Mouse (Mus musculus) neural tube, embryonic 11.5 days (tissue): ENCODE results near the gene Lce1b. TPM values are rescaled to one million over a fixed set of nuclear protein-coding genes. Genes with fewer than 3 reads are reported as not detected.
"Not testable (repeated sequence)": the region's sequence is repeated elsewhere in the genome, so short reads cannot be mapped to it uniquely, and the experiment has no call there.

Experiments used
- ATAC-seq: fragments of 200-750 bp; cut with Nextera tagmentation; 2 replicates; pipeline ENCODE4 v1.8.0; 2017; ENCODE audit warnings: moderate number of reproducible peaks, mild to moderate bottlenecking, moderate TSS enrichment, moderate library complexity; ENCODE audit not compliant: insufficient read depth, low FRiP score, low TSS enrichment
- DNase-seq: peaks from one replicate; pipeline ENCODE4 v3.0.0-alpha.2; 2015; ENCODE audit warnings: low spot score
- H3K27ac ChIP-seq: fragments of 300-500 bp; sonication (generic); 2 replicates; pipeline ENCODE4 v1.5.1; 2014; ENCODE audit warnings: low read depth, mild to moderate bottlenecking, low read length
- H3K27me3 ChIP-seq: fragments of 300-500 bp; sonication (generic); 2 replicates; pipeline ENCODE4 v1.6.1; 2014; ENCODE audit warnings: mild to moderate bottlenecking, low read length, mixed read lengths; ENCODE audit not compliant: control insufficient read depth, insufficient read depth
- H3K36me3 ChIP-seq: fragments of 300-500 bp; sonication (generic); 2 replicates; pipeline ENCODE4 v1.6.1; 2014; ENCODE audit warnings: mild to moderate bottlenecking, low read length, moderate library complexity, mixed read lengths; ENCODE audit not compliant: control insufficient read depth, insufficient read depth
- H3K4me1 ChIP-seq: fragments of 300-500 bp; sonication (generic); 2 replicates; pipeline ENCODE4 v1.6.1; 2014; ENCODE audit warnings: low read length, mixed read lengths; ENCODE audit not compliant: control insufficient read depth, insufficient read depth
- H3K4me2 ChIP-seq: fragments of 300-500 bp; sonication (generic); 2 replicates; pipeline ENCODE4 v1.6.1; 2014; ENCODE audit warnings: low read depth, mild to moderate bottlenecking, moderate library complexity
- H3K4me3 ChIP-seq: fragments of 300-500 bp; sonication (generic); 2 replicates; pipeline ENCODE4 v1.5.1; 2014; ENCODE audit warnings: low read depth, low read length
- H3K9ac ChIP-seq: fragments of 300-500 bp; sonication (generic); 2 replicates; pipeline ENCODE4 v1.6.1; 2014; ENCODE audit warnings: mild to moderate bottlenecking, low read length
- H3K9me3 ChIP-seq: fragments of 300-500 bp; sonication (generic); 2 replicates; pipeline ENCODE4 v1.6.1; 2016; ENCODE audit warnings: low read length; ENCODE audit not compliant: control insufficient read depth
- WGBS: fragments of 180-500 bp; shearing (Covaris S2); extraction: QIAGEN DNeasy Blood & Tissue Kit; methylation state at CpG from one replicate; pipeline ENCODE4 v1.1.7; 2014; 5-methylcytosine and 5-hydroxymethylcytosine counted together
- polyA plus RNA-seq: library from polyadenylated mRNA; unstranded; fragments of >200 nt; fragmentation: Nextera tagmentation; extraction: Ambion mirVana; gene quantifications from 2 replicates; pipeline ENCODE4 v1.2.1, GENCODE M21; 2014

Lce1b gene
- not detected in 2 replicates for polyA plus RNA-seq

- H3K27me3 ChIP-seq: no peaks in the 10 kb centered on the region
- DNase-seq (no peak), ATAC-seq (no peak)
- H3K4me3 ChIP-seq: no peak within 1 kb of the TSS
- no peak within 1 kb of the TSS for H3K27ac ChIP-seq
- H3K36me3 ChIP-seq: no peaks in the 10 kb centered on the region
- H3K9ac ChIP-seq: no peak within 1 kb of the TSS
- no peak within 1 kb of the TSS for H3K4me2 ChIP-seq
- no peaks in the 10 kb centered on the region for H3K4me1 ChIP-seq
- H3K9me3 ChIP-seq: no peaks in the 10 kb centered on the region
Measured at GRCm38 (mm10) chr3:92656826-92657225, at the start of gene Lce1b. Gene Lce1b, minus strand, starts transcription at chr3:92656926.

- Histone ChIP-seq H3K27me3 (no peaks in the 10 kb centered on the region), H3K9me3 (no peaks in the 10 kb centered on the region), H3K36me3 (no peaks in the 10 kb centered on the region), H3K9ac (no peak overlapping the region), H3K4me2 (no peak overlapping the region), H3K4me3 (no peak overlapping the region), H3K4me1 (no peaks in the 10 kb centered on the region), H3K27ac (no peak overlapping the region)
- no peak for DNase-seq
- no peak for ATAC-seq
- WGBS: 20% methylated on average over 1 of the region's 1 CpGs
Measured at GRCm38 (mm10) chr3:92694613-92695012, 37.9 kb upstream of the Lce1b start.

- Histone ChIP-seq H3K36me3 (no peaks in the 10 kb centered on the region), H3K9me3 (no peaks in the 10 kb centered on the region), H3K4me3 (no peak overlapping the region), H3K27ac (no peak overlapping the region), H3K4me2 (no peak overlapping the region), H3K27me3 (no peaks in the 10 kb centered on the region), H3K4me1 (no peaks in the 10 kb centered on the region), H3K9ac (no peak overlapping the region)
- no peak for DNase-seq
- no peak for ATAC-seq
Measured at GRCm38 (mm10) chr3:92691688-92692087, 35.0 kb upstream of the Lce1b start.

- not testable (repeated sequence) for H3K4me3 ChIP-seq, DNase-seq, H3K4me2 ChIP-seq, H3K27me3 ChIP-seq, H3K9me3 ChIP-seq, H3K9ac ChIP-seq, ATAC-seq, H3K36me3 ChIP-seq, H3K27ac ChIP-seq, H3K4me1 ChIP-seq
- 76% methylated on average over 14 of the region's 16 CpGs for WGBS
Measured at GRCm38 (mm10) chr3:92689154-92689553, 32.4 kb upstream of the Lce1b start.

DNA sequence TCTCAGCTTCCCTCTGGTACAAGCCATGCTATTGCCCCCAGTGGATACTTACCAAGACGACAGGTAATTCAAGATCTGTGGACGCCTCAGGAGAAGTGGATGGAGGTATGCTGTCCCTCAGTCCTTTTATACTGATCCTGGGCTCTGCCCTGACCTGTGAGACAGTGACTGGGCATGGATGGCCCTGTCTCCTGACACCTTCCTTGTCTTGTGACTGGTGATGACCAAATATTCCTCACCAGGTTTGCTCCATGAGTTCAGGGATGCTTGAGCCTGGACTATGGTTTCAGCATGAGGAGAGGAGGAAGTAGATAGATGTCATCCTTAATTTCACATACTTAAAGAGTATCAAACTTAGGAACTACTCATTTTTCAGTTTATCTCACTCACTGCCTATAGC is 30.4 kb upstream of the Lce1b start, which contains the start of gene Lce1d:
Gene Lce1d, minus strand, starts transcription at position 101 of the 400 bp plus-strand sequence.
- Histone ChIP-seq H3K4me1 (no peaks in the 10 kb centered on the region), H3K9ac (no peak within 1 kb of the TSS), H3K4me2 (no peak within 1 kb of the TSS), H3K36me3 (no peaks in the 10 kb centered on the region), H3K9me3 (no peaks in the 10 kb centered on the region), H3K27me3 (no peaks in the 10 kb centered on the region), H3K27ac (no peak within 1 kb of the TSS), H3K4me3 (no peak within 1 kb of the TSS)
- 68% methylated on average over 2 of the region's 2 CpGs for WGBS
- no peak for DNase-seq
- no peak for ATAC-seq

- Histone ChIP-seq H3K27me3 (no peaks in the 10 kb centered on the region), H3K27ac (no peak within 1 kb of the TSS), H3K9ac (no peak within 1 kb of the TSS), H3K4me3 (no peak within 1 kb of the TSS), H3K9me3 (no peaks in the 10 kb centered on the region), H3K4me2 (no peak within 1 kb of the TSS), H3K36me3 (no peaks in the 10 kb centered on the region), H3K4me1 (no peaks in the 10 kb centered on the region)
- ATAC-seq (no peak), DNase-seq (no peak)
- WGBS: 91% methylated on average over 4 of the region's 4 CpGs
Measured at GRCm38 (mm10) chr3:92678947-92679346, 22.2 kb upstream of the Lce1b start, which contains the start of gene Lce1c. Gene Lce1c, plus strand, starts transcription at chr3:92679247.

GRCm38 (mm10) chr3:92670215-92670614 is 13.5 kb upstream of the Lce1b start, which contains the start of gene Lce1a2:
Gene Lce1a2, minus strand, starts transcription at chr3:92670315.
- Histone ChIP-seq H3K27me3 (no peaks in the 10 kb centered on the region), H3K4me2 (no peak within 1 kb of the TSS), H3K4me1 (no peaks in the 10 kb centered on the region), H3K9ac (no peak within 1 kb of the TSS), H3K4me3 (no peak within 1 kb of the TSS), H3K36me3 (no peaks in the 10 kb centered on the region), H3K27ac (no peak within 1 kb of the TSS), H3K9me3 (no peaks in the 10 kb centered on the region)
- ATAC-seq (no peak), DNase-seq (no peak)

DNA sequence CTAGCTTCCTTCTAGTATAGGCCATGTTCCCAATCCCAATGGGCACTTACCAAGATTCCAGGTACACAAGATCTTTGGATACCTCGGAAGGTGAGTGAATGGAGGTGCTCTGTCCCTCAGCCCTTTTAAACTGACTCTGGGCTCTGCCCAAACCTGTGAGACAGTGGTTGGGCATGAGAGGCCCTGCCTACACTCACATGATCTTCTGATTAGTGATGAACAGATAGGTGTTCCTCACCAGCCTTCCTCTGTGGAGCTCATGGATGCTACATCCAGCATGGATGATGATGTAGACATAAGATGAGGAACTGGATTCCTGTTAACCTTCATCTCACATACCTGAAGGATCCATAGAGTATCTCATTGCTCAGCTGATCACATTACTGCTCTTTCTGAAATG is 8.5 kb downstream of the Lce1b start, which contains the start of gene Lce1a1:
Gene Lce1a1, minus strand, starts transcription at position 101 of the 400 bp plus-strand sequence.
- DNase-seq (no peak), ATAC-seq (no peak)
- 100% methylated on average over 1 of the region's 1 CpGs for WGBS
- H3K27me3 ChIP-seq: no peaks in the 10 kb centered on the region
- no peaks in the 10 kb centered on the region for H3K4me1 ChIP-seq
- H3K4me3 ChIP-seq: no peak within 1 kb of the TSS
- H3K36me3 ChIP-seq: no peaks in the 10 kb centered on the region
- no peak within 1 kb of the TSS for H3K9ac ChIP-seq
- H3K9me3 ChIP-seq: no peaks in the 10 kb centered on the region
- H3K27ac ChIP-seq: no peak within 1 kb of the TSS
- H3K4me2 ChIP-seq: no peak within 1 kb of the TSS

- H3K4me1 ChIP-seq: no peaks in the 10 kb centered on the region
- H3K4me3 ChIP-seq: no peak overlapping the region
- no peak overlapping the region for H3K9ac ChIP-seq
- H3K27ac ChIP-seq: no peak overlapping the region
- no peaks in the 10 kb centered on the region for H3K27me3 ChIP-seq
- WGBS: 92% methylated on average over 15 of the region's 15 CpGs
- DNase-seq: no peak
- no peak overlapping the region for H3K4me2 ChIP-seq
- H3K36me3 ChIP-seq: no peaks in the 10 kb centered on the region
- no peaks in the 10 kb centered on the region for H3K9me3 ChIP-seq
- ATAC-seq: no peak
Measured at GRCm38 (mm10) chr3:92639854-92640253, 16.9 kb downstream of the Lce1b start.
